Mouse (Mus musculus) left cerebral cortex, adult 2 months (tissue): ENCODE results near the gene Nup188. TPM values are rescaled to one million over a fixed set of nuclear protein-coding genes. Genes with fewer than 3 reads are reported as not detected.

Experiments
- DNase-seq, 2 experiments: peaks; one replicate each; pipeline ENCODE4 v3.0.0; 2021 to 2022; ENCODE audit warnings: low spot score in 2 of 2, mixed read lengths in 1 of 2; ENCODE audit errors: extremely low spot score in 1 of 2
- H3K27ac ChIP-seq: fragments of 200-600 bp; 2 replicates; pipeline ENCODE4 v1.8.1; 2022
- H3K4me3 ChIP-seq: fragments of 200-600 bp; 2 replicates; pipeline ENCODE4 v1.8.1; 2022
- CTCF ChIP-seq: fragments of 200-600 bp; IDR thresholded peaks from 2 replicates; pipeline ENCODE4 v1.8.1; 2022; ENCODE audit warnings: antibody characterized with exemption, mild to moderate bottlenecking, moderate library complexity
- intact Hi-C: fragments of 180-260 bp; cut with DNase I; formaldehyde crosslinking; loops from one replicate; pipeline ENCODE4 v1.15.1; 2025
- total RNA-seq, 2 experiments: library from RNA; stranded (reverse); gene quantifications; 2 replicates each; pipeline ENCODE4 v1.2.3; 2021

The Nup188 gene
- total RNA-seq, 2 experiments from 2014 or later = 21.8 to 23.5 TPM

DNA sequence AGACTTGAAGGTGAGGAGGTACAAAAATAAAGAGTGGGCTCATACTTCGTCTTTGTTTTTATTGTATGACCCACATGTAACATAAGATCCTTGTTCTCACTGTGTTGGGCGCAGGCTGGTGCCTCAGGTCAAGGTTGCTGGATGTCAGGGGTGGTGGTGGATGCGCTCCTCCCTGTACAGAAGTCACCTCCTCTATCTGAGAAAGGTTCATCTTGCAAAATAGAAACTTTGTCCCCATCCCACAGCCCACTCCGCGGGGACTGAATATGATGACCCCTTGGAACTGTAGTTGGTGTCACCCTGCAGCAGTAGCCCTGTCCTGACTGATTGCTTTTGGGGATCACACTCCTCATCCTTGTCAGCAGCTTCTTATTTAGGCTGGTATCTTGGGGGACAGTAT is 39.2 kb upstream of the Nup188 start:
- intact Hi-C loops = no loop called here
- TF ChIP-seq CTCF = no peak
- H3K4me3 ChIP-seq = no peak overlapping the region
- H3K27ac ChIP-seq = no peak overlapping the region
- DNase-seq = no peak

GRCm38 (mm10) chr2:30247681-30248080 is 38.5 kb upstream of the Nup188 start:
- no peak for DNase-seq
- no peak overlapping the region for H3K27ac ChIP-seq
- no peak overlapping the region for H3K4me3 ChIP-seq
- intact Hi-C loops = no loop called here
- no peak for TF ChIP-seq CTCF

- no peak for TF ChIP-seq CTCF
- intact Hi-C loops = no loop called here
- no peak overlapping the region; the same call in 1 of the 2 replicates for H3K27ac ChIP-seq
- no peak overlapping the region for H3K4me3 ChIP-seq
- no peak for DNase-seq
Measured at GRCm38 (mm10) chr2:30249182-30249581, 37.0 kb upstream of the Nup188 start.

DNA sequence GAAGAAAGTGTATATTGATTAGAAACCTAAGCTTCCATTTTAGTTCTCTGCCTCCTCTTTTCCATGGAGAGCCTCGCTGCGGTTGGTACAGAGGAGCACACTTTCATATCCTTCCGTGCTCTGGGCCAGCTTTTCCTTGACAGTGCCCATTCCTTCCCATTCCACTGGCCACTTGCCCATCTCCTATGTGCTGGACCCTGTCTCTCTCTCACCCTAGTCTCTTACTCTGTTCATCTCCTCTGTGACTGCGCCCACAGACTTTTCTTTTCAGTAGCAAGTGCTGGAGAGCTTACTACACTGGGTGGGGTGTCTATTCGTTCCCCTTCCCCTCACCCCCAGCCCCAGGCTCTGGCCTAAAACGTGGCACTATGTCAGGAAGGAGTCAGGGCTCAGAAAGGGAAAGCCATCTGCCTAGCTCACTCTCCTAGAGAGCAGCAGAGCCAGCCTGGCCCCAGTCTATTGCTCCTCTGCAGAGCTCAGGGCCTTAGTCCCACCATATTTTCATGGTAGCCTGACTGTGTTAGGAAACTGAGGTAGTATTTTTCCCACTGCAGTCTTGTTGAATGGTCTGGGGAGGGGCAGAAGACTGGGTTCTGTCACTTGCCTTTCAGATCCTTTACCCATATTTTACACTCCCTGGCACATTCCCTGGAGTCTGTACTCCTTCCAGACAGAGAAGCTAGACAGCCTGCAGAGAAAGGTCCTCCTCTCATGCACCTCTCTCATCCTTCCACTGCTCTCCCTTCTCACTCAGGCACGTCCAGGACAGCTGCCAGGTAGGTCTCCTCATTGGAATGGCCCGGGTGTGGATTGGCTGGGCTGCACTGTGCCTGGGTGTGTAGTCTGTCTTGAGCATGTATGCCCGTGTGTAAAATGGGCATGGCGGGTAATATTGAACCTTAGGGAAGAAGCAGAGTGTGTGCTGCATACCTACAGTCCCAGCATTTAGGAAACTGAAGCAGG is 35.8 kb upstream of the Nup188 start:
- DNase-seq = no peak
- H3K27ac ChIP-seq = peak overlapping the region; percentile 19; the same call in 1 of the 2 replicates
- no peak for TF ChIP-seq CTCF
- no peak overlapping the region for H3K4me3 ChIP-seq
- intact Hi-C loops = no loop called here

- TF ChIP-seq CTCF = no peak
- DNase-seq = no peak
- no peak overlapping the region for H3K4me3 ChIP-seq
- H3K27ac ChIP-seq = peak overlapping the region; percentile 67
- intact Hi-C loops = no loop called here
Measured at GRCm38 (mm10) chr2:30251417-30252104, 34.6 kb upstream of the Nup188 start.

DNA sequence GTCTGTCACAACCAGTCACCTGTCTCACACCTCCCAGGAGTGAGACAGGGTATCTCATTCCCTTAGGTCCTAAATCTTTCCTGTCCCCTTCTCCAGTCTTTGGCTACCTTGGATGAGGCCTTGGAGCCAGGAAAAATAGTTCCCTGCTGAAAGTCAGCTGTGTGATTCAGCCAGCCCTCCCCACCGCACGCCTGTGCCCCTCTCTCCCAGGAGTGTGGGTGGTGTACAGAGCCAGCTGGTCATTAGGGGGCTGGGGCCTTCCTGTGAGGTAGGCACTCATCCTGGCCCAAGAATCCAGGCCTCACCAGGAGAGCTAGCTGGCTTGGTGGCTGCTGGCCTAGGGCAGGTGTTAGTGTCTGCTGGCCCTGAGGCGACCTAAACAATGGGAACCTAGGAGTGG is 33.7 kb upstream of the Nup188 start:
- peak overlapping the region; percentile 67; the same call in 1 of the 2 replicates for H3K27ac ChIP-seq
- TF ChIP-seq CTCF = no peak
- H3K4me3 ChIP-seq = no peak overlapping the region
- intact Hi-C loops = no loop called here
- no peak for DNase-seq

GRCm38 (mm10) chr2:30253809-30254208 is 32.4 kb upstream of the Nup188 start:
- Histone ChIP-seq H3K27ac (no peak overlapping the region), H3K4me3 (no peak overlapping the region)
- TF ChIP-seq CTCF = no peak
- DNase-seq = no peak
- intact Hi-C loops = no loop called here

GRCm38 (mm10) chr2:30255631-30256395 is 30.4 kb upstream of the Nup188 start:
- no peak for DNase-seq
- Histone ChIP-seq H3K4me3 (no peak overlapping the region), H3K27ac (no peak overlapping the region)
- intact Hi-C loops = no loop called here
- TF ChIP-seq CTCF = no peak

- no peak for DNase-seq
- TF ChIP-seq CTCF = no peak
- Histone ChIP-seq H3K27ac (no peak overlapping the region), H3K4me3 (no peak overlapping the region)
- intact Hi-C loops = no loop called here
Measured at GRCm38 (mm10) chr2:30256616-30257350, 29.4 kb upstream of the Nup188 start.

- Histone ChIP-seq H3K4me3 (no peak overlapping the region), H3K27ac (peak overlapping the region; percentile 67)
- DNase-seq = no peak
- TF ChIP-seq CTCF = no peak
- intact Hi-C loops = no loop called here
Measured at GRCm38 (mm10) chr2:30257699-30258460, 28.3 kb upstream of the Nup188 start.
